Mouse (Mus musculus): ENCODE data around the gene Gm6465.
"Not testable (repeated sequence)": the region's sequence is repeated elsewhere in the genome, so short reads cannot be mapped to it uniquely, and the experiment has no call there.

Gm6465 gene

DNA sequence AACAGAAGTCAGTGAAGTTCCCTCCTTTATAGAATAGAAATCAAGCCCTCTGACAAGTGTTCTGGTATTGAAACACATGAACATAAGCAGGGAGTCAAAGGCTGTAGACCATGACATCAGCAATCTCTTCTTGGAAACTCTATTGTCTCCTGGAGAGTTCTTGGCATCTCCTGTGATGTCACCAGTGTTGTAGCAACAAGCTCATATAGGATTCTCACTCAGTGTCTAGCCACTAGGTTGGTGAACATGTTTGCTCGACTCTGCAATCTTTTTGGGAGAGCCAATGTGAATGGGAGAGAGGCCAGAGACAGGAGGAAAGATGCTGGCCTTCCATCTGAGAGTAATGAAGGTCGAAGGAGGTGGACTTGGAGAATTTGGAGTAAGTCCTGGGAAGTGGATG lies at the start of gene Gm6465:
TSS of gene Gm6465 (plus strand) at position 301 of the 400 bp plus-strand sequence.
- DNase-seq = not testable (repeated sequence)

DNA sequence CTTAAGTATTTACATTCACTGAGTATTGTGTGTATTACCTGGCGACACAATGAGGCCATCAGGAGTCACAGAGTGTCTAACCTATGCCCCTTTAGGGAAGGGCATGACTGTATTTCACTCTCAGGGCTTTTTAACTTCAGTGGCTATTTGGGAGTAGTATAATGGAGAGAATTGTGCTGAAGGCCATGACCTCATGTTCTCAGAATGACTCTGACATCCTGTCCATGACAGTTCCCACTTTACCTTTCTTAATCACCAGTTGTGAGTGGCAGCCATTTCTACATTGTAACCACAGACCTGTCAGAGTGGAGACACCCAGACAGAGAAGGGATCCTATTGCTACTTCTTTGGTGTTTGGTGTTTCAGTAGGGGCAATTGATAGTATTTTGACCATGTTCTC lies 485 bp downstream of the Gm6465 start:
- DNase-seq = not testable (repeated sequence)

DNA sequence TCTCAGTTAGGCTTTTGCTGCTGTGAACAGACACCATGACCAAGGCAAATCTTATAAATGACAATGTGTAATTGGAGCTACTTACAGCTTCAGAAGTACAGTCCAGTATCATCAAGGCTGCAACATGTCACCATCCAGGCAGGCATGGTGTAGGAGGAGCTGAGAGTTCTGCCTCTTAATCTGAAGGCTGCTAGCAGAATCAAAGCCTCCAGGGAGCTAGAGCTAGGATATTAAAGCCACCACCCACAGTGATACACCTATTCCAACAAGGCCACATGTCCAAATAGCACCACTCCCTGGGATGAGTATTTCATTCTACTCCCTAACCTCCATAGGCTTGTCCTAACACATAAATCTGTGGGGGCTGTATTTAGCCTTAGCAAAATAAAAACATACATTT lies 12.6 kb downstream of the Gm6465 start:
- not testable (repeated sequence) for DNase-seq

Data from cerebellum, adult 9-10 months (tissue).